Mouse (Mus musculus): ENCODE data around the gene Aldh16a1. TPM values are rescaled to one million over a fixed set of nuclear protein-coding genes. Genes with fewer than 3 reads are reported as not detected.

Aldh16a1 gene
- polyA plus RNA-seq, 1 experiment = not detected

DNA sequence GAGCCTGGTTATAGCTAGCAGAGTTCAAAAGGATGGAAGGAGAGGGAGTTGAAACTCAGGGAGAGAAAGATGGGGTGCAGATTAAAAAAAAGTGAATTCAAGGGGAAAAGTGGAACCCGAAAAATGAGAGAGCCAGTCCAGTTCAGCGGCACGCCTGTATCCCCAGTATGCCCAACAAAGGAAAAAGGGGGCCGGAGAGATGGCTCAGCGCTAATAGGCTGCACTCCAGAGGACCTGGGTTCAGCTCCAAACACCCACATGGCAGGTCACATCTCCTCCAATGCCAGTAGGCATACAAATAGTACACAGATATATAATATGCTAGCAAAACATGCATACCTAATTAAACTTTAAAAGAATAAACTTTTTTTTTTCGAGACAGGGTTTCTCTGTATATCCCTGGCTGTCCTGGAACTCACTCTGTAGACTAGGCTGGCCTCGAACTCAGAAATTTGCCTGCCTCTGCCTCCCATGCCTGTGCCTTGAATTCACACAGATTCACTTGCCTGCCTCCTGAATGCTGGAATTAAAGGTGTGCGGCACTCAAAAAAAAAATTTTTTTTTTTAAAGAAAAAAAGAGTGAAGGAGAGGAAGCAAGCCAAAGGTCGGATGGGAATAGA lies 8.7 kb upstream of the Aldh16a1 start:
- no peak overlapping the region for H3K27ac ChIP-seq (ENCODE audit: insufficient read depth, low read depth, low read length)

DNA sequence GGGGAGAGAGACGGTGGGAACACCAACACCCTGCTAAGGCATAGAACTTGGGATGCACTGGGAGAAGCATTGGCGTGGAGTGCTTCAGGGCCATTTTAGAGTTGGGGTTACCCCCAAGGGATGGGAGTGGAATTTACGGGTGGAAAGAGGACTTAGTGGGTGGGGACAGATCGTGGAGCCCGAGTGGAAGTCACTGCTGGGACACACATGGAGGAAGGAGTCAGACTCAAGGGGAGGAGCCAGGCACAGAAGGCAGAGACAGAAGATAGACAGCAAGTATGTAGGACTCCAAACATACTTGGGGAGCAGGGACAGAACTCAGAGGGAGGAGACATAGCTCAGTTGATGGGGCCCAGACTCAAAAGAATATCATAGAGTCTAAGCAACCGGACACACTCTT lies 8.2 kb upstream of the Aldh16a1 start:
- H3K27ac ChIP-seq (ENCODE audit: insufficient read depth, low read depth, low read length) = no peak overlapping the region
- H3K4me3 ChIP-seq (ENCODE audit: insufficient read depth, low read depth, low read length) = peak overlapping the region; percentile 46
- 26% methylated on average over 6 of the region's 6 CpGs for whole genome bisulfite sequencing
- peaks cover 7% of the 10 kb centered on the region for H3K4me1 ChIP-seq (ENCODE audit: control insufficient read depth, insufficient read depth, low read length)
- TF ChIP-seq CTCF (IDR thresholded peaks at IDR 0.05; ENCODE audit: insufficient read depth, low read depth, low read length) (no peak), POLR2A (IDR thresholded peaks at IDR 0.05; ENCODE audit: insufficient read depth, low read depth, low read length) (no peak)

More for the DNA sequence above, 8.7 kb upstream of the Aldh16a1 start:
- WGBS = 72% methylated on average over 9 of the region's 9 CpGs
- TF ChIP-seq CTCF (IDR thresholded peaks at IDR 0.05; ENCODE audit: insufficient read depth, low read depth, low read length) (no peak), POLR2A (IDR thresholded peaks at IDR 0.05; ENCODE audit: insufficient read depth, low read depth, low read length) (no peak)
- H3K4me3 ChIP-seq (ENCODE audit: insufficient read depth, low read depth, low read length) = no peak overlapping the region
- peaks cover 7% of the 10 kb centered on the region for H3K4me1 ChIP-seq (ENCODE audit: control insufficient read depth, insufficient read depth, low read length)

GRCm38 (mm10) chr7:45161612-45162473 lies 7.5 kb upstream of the Aldh16a1 start:
- H3K4me1 ChIP-seq (ENCODE audit: control insufficient read depth, insufficient read depth, low read length) = peaks cover 7% of the 10 kb centered on the region
- WGBS = 3% methylated on average over 35 of the region's 35 CpGs

DNA sequence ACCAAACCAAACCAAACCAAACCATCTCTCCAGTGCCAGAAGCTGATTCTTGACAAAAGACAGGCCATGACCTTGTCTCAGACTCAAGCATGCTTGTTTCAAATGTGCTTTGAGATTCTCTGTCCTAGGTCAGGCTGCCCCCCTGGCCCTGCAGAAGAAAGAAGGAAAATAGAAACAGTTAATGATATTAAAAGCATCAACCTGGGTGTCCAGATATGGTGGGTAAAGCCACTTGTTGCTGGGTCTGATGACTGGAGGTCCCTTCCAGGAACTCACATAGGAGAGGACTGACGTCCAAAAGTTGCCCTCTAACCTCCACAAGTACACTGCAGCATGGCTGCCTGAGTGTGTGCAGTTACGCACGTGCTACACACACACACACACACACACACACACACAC lies 6.5 kb upstream of the Aldh16a1 start:
- 90% methylated on average over 3 of the region's 3 CpGs for WGBS
- Histone ChIP-seq H3K27ac (ENCODE audit: insufficient read depth, low read depth, low read length) (no peak overlapping the region), H3K4me3 (ENCODE audit: insufficient read depth, low read depth, low read length) (no peak overlapping the region), H3K4me1 (ENCODE audit: control insufficient read depth, insufficient read depth, low read length) (peaks cover 7% of the 10 kb centered on the region)
- no peak for TF ChIP-seq POLR2A (IDR thresholded peaks at IDR 0.05; ENCODE audit: insufficient read depth, low read depth, low read length)
- TF ChIP-seq CTCF (IDR thresholded peaks at IDR 0.05; ENCODE audit: insufficient read depth, low read depth, low read length) = no peak

More at GRCm38 (mm10) chr7:45161612-45162473, 7.5 kb upstream of the Aldh16a1 start:
- TF ChIP-seq CTCF (IDR thresholded peaks at IDR 0.05; ENCODE audit: insufficient read depth, low read depth, low read length) = peak; percentile 88
- 0 out of 2 replicates have a peak, but pooled peaks have one; percentile 13 for TF ChIP-seq POLR2A (IDR thresholded peaks at IDR 0.05; ENCODE audit: insufficient read depth, low read depth, low read length)
- Histone ChIP-seq H3K27ac (ENCODE audit: insufficient read depth, low read depth, low read length) (no peak overlapping the region), H3K4me3 (ENCODE audit: insufficient read depth, low read depth, low read length) (peak overlapping the region; percentile 46)

GRCm38 (mm10) chr7:45160316-45160800 lies 6.0 kb upstream of the Aldh16a1 start:
- no peak overlapping the region for H3K4me3 ChIP-seq (ENCODE audit: insufficient read depth, low read depth, low read length)
- peaks cover 7% of the 10 kb centered on the region for H3K4me1 ChIP-seq (ENCODE audit: control insufficient read depth, insufficient read depth, low read length)
- no peak for TF ChIP-seq CTCF (IDR thresholded peaks at IDR 0.05; ENCODE audit: insufficient read depth, low read depth, low read length)
- TF ChIP-seq POLR2A (IDR thresholded peaks at IDR 0.05; ENCODE audit: insufficient read depth, low read depth, low read length) = no peak
- WGBS = 95% methylated on average over 6 of the region's 6 CpGs
- no peak overlapping the region for H3K27ac ChIP-seq (ENCODE audit: insufficient read depth, low read depth, low read length)

GRCm38 (mm10) chr7:45158991-45159390 lies 4.6 kb upstream of the Aldh16a1 start:
- H3K27ac ChIP-seq (ENCODE audit: insufficient read depth, low read depth, low read length) = no peak overlapping the region
- 98% methylated on average over 6 of the region's 6 CpGs for WGBS

DNA sequence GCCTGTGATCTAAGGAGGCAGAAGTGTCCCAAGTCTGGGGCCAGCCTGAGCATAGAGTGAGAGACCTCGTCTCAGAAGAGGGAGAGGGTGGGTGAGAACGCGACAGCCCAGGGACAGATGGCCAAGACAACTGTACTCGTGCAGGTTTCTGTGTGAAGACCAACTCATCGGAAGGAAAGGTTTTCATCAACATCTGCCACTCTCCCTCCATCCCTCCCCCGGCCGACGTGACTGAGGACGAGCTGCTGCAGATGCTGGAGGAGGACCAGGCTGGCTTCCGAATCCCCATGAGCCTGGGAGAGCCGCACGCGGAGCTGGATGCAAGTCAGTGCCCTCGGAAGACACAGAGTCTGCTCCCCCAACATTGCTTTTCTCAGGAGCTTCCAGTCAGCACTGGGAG lies 3.1 kb upstream of the Aldh16a1 start:
- Histone ChIP-seq H3K27ac (ENCODE audit: insufficient read depth, low read depth, low read length) (no peak overlapping the region), H3K4me3 (ENCODE audit: insufficient read depth, low read depth, low read length) (no peak overlapping the region), H3K4me1 (ENCODE audit: control insufficient read depth, insufficient read depth, low read length) (peaks cover 9% of the 10 kb centered on the region)
- no peak for TF ChIP-seq CTCF (IDR thresholded peaks at IDR 0.05; ENCODE audit: insufficient read depth, low read depth, low read length)
- no peak for TF ChIP-seq POLR2A (IDR thresholded peaks at IDR 0.05; ENCODE audit: insufficient read depth, low read depth, low read length)
- 87% methylated on average over 14 of the region's 14 CpGs for WGBS

More at GRCm38 (mm10) chr7:45158991-45159390, 4.6 kb upstream of the Aldh16a1 start:
- no peak for TF ChIP-seq POLR2A (IDR thresholded peaks at IDR 0.05; ENCODE audit: insufficient read depth, low read depth, low read length)
- no peak for TF ChIP-seq CTCF (IDR thresholded peaks at IDR 0.05; ENCODE audit: insufficient read depth, low read depth, low read length)
- no peak overlapping the region for H3K4me3 ChIP-seq (ENCODE audit: insufficient read depth, low read depth, low read length)
- peaks cover 11% of the 10 kb centered on the region for H3K4me1 ChIP-seq (ENCODE audit: control insufficient read depth, insufficient read depth, low read length)

GRCm38 (mm10) chr7:45156206-45156605 lies 1.8 kb upstream of the Aldh16a1 start:
- WGBS = 92% methylated on average over 15 of the region's 15 CpGs
- Histone ChIP-seq H3K4me1 (ENCODE audit: control insufficient read depth, insufficient read depth, low read length) (peaks cover 4% of the 10 kb centered on the region; the same call in 1 of the 2 replicates), H3K27ac (ENCODE audit: insufficient read depth, low read depth, low read length) (no peak overlapping the region), H3K4me3 (ENCODE audit: insufficient read depth, low read depth, low read length) (no peak overlapping the region)
- TF ChIP-seq POLR2A (IDR thresholded peaks at IDR 0.05; ENCODE audit: insufficient read depth, low read depth, low read length) (no peak), CTCF (IDR thresholded peaks at IDR 0.05; ENCODE audit: insufficient read depth, low read depth, low read length) (no peak)

DNA sequence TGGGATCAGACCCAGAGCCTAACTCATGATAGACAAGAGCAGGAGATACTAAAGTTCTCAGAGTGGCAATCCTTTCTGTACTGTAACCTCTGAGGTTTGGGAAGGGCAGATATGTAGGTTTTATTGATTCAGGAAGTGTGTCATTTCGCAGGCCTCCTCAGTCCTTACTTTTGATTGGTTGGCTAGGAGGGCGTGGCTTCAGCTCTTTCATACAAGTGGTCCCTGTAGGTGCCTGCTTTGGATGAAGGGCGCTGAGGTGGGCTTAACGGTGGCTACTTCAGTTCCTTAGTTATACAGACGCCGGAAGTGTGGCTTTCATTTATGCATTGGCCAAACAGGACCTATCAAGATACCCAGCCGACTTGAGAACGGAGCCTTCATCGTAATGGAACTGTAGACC lies 1.2 kb upstream of the Aldh16a1 start:
- no peak overlapping the region for H3K4me3 ChIP-seq (ENCODE audit: insufficient read depth, low read depth, low read length)
- H3K27ac ChIP-seq (ENCODE audit: insufficient read depth, low read depth, low read length) = no peak overlapping the region
- 88% methylated on average over 9 of the region's 9 CpGs for WGBS
- H3K4me1 ChIP-seq (ENCODE audit: control insufficient read depth, insufficient read depth, low read length) = peaks cover 4% of the 10 kb centered on the region; the same call in 1 of the 2 replicates
- TF ChIP-seq POLR2A (IDR thresholded peaks at IDR 0.05; ENCODE audit: insufficient read depth, low read depth, low read length) = no peak
- TF ChIP-seq CTCF (IDR thresholded peaks at IDR 0.05; ENCODE audit: insufficient read depth, low read depth, low read length) = no peak
